Mouse (Mus musculus) spleen, postnatal 10 days (tissue): ENCODE results near the gene Med19.
"Not testable (repeated sequence)": the region's sequence is repeated elsewhere in the genome, so short reads cannot be mapped to it uniquely, and the experiment has no call there.

ENCODE experiments used
- DNase-seq, 2 experiments: peaks; one replicate each; pipeline ENCODE4 v3.0.0; 2021 to 2022; ENCODE audit warnings: low spot score in 2 of 2

The Med19 gene

DNA sequence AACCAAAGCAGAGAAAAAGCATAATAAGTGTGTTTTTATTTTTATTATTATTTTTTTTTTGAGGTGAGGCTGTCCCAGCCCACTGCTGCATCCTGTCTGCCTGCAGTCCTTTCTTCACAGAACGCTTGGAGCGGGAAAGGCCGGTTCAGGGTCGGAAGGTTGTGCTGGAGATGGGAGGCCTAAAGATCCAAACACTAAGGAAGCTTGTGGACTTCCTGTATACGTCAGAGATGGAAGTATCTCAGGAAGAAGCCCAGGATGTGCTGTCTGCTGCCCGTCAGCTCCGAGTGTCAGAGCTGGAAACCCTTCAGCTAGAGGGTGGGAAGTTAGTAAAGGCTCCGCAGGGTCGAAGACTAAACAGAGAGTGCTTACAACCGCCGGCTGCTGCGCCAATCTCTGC, 12.1 kb upstream of the Med19 start:
- no peak for DNase-seq

DNA sequence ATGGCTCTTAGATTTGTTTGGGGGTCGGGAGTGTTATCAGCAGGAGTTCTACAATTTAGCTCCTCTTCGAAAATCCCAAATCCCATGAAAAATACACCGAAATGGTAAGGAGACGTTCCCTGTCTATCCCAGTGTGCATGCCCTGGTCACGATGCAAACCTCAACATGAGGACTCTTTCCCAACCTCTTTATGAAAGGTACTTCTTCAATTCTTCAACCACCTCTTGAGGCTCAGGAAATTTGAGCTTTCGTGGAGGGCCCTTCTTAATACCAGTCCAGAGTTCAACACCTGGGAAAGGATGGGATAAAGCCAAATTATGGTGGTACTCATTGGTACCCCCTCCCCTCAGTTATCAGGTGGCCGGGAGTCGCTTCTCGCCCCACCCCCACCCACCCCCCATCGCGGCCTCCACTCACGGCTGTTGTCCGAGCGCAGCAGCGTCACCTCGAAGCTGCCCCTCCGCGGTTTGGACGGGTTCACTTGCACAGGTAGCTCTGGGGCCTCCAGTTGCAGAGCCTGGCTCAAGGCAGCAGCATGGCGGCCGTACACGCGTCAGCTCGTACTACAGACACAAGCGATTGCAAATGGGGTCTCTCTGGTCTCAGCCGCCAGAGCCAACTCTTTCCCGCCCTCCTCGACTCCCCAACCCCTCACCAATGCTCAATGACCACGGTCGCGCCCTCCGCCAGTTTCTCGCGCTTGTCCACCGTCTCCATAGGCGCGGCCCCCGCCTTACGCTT, 8.2 kb upstream of the Med19 start:
- DNase-seq, result peak in 1 of 2 experiments; percentile 56

DNA sequence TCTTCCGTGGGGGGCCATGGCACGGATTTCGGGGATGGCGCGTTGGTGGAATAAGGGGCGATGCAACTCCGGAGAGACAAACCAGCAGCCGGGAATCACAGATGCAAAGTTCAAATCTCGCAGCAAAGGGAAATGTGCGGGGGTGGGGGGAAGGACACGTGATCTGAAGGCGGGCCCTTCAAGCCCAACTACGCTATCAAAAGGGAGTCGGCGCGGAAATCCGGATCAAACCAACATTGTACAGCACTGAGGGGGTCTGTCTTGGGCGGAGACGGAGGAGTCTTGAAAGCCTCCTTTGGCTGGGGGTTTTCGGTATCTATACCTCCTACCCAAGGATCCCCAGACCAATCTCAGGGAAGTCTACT, 7.7 kb upstream of the Med19 start, which contains the start of gene Selenoh:
Gene Selenoh (minus strand): TSS at position 202 of the 365 bp plus-strand sequence.
- DNase-seq, result peak; percentile 77 to 88

DNA sequence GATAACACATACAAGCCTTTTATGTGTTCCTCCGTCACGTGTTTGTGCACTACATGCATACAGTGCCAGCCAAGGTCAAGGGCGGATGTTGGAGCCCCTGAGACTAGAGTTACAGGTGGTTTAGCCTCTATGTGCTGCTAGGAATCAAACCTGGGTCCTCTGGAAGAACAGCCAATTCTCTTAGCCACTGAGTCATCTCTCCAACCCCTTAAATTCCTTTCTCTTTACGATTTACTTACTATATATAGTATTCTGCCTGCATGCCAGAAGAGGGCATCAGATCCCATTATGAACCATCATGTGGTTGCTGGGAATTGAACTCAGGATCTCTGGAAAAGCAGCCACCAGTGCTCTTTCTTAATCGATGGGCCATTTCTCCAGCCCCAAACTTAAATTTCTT, 6.7 kb upstream of the Med19 start:
- not testable (repeated sequence) for DNase-seq

DNA sequence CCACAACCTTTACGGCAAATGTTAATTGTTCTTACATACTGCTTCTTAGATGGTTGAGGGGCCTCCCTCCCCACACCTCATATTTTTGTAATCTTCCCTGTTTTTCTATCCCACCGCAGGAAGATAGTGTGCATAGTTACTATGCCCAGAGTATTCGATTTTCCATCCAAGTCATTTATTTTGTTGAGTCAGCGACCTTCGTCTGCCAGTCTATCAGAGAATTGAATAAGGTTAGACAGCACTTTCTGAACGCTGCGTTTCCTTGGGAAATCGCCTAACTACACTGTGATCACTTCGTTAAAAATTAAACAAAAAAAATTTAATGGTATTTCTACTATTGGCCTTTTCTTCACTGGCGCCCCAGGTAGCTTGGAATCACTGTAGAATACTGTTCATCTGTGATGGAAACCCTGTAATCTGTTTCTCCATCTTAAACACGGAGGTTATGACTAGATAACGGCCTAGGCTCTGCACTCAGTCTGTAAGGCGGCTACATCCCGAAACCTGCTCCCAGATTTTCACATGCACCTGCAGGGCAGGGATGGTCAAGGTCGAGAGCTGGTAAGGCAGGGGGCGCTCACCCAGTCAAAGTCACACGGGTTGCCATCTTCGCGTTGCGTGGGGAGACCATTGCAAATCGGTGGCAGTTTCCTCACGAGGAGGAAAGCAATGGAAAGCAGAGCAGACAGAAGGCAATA, 783 bp upstream of the Med19 start:
- no peak for DNase-seq

DNA sequence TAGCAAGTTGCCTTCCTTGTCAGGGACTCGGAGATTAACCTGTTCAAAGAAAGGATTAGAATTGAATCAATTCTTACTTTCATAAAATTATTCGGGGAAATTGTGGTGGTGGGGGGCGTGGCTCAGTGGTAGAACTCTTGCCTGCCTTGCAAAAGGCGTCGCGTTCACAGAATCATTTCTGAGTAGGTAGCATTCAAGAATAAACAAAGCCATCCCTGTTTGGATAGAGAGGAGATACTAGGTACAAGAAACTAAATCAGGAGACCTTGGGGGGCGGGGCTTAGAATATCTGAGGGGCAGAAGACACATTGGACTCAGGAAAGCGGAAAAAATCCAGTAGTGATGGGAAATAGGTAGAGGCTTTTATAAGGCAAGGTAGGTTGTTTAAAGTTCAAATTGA, 814 bp downstream of the Med19 start, which contains the start of gene Tmx2:
Gene Tmx2 (minus strand): TSS at position 125 of the 400 bp plus-strand sequence.
- peak in 1 of 2 experiments; percentile 40 for DNase-seq

DNA sequence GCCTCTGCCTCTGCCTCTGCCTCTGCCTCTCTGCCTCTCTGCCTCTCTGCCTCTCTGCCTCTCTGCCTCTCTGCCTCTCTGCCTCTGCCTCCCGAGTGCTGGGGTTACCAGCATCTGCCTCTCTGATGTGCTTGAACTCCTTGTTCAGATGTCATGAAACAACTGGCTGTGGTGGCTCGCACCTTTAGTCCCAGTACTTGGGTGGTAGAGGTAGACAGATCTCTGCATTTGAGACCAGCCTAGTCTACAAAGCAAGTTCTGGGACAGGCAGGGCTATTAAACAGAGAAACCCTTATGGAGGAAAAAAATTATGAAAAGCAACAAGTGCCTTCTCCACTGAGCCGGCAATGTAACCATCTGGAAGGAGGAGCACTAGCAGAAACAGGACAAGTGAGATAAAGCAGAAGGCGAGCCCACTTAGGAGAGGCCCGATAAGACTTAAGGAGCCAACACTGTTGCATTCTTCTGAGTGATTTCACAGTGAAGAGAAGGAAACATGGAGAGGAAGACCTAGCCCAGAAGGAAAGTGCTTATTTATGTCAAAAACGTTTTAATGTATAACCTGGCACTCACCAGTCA, 4.5 kb downstream of the Med19 start:
- peak; percentile 44 to 65 for DNase-seq

DNA sequence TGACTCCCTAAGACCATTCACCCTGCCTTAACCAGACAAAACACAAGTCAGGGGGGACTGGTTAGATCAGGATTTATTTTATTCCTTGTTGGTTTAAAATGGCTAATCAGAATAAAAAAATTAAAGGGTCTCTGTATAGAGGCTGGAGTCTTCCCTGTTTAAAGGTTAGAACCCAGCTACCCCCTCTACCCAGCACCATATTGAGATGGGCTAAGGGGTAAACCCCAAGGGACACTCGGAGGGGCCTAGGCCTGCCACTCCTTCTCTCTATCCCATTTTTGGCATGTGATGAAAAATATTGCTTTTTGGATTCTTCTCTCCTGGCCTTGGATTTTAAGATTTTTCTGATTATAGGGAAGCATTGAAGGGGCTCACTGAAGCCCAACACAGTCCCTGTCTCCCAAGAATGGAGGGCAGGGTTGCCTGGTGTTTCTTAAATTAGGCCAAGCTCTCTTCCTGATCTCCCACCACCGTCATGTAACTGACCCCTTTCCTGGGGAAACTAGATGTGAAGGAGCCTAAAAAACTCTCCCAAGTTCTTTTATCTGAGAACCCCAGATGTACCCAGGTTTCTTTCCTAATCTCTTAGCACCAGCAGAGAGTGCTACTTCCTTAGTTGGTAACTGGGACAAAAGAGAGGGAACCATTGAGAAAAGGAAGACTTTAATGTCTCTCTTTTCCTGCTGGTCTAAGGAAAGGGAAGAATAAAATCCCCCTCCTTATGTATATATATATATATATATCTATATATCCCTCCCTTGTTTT, 10.1 kb downstream of the Med19 start:
- no peak for DNase-seq

DNA sequence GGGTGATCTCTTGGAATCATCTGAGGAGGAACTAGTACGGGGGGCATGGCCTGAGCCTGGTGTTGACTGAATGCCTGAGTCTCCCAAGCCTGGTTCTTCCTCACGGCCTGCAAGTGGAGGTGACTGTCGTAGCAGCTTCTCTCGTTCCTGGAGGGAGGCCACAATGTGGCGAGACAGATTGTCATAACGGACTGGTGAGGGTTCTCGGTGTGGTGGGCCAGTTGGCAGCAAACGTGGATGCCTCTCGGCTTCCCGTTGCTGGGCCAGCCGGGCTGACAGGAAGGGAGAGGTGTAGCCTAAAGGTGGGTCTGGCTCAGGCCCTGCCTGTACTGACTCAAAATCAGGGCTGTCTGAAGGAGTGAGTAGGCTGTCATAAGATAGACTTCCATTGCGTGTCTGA, 11.8 kb downstream of the Med19 start:
- DNase-seq, result no peak

DNA sequence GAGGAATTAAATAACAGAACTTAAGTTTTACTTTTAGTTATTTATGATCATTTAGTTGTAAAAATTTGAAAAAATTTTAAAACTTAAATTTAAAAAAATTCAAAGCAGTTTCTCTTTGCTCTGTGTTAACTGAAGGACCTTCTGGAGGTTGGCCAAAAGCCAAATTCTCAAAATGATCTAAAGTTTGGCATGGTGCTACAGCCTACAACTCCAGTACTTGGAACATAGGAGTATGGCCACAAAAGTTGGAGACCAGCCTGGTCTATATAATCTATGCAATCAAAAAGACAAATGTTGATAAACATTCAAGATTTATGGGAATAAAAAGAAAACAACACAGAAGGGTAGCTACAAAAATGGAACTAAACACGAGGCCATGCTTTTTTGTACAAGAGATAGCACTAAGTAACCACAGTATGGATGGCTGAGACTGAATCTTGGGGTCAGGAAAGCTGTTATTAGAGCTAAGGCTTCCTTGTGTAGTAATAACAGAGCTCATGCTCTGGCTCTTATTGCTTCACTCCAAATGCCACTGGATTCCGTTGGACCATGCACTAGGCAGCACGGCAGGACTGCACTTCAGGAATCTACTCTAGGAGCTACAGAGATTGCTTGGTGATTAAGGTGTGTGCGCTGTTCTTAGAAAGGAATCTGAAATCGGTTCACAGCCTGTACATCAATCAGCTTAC, 16.9 kb downstream of the Med19 start:
- no peak for DNase-seq

DNA sequence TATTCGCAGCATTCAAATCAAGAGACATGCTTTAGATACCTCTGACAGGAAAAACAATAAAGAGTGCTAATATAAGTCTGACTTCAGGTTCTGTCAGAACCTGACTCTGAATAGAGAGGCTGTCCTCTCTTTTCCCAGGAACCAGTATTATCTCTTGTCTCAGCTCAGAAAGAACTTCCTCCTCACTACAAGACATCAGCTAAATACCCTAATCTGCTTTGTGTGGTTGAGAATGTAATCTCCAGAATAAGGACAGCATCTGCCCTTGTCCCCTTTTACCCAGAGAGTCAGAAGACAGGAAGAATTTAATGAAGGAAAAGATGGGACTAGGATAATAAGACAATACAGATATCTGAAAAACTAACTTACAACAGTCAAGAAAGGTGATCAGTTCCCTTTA, 25.3 kb downstream of the Med19 start:
- no peak for DNase-seq

DNA sequence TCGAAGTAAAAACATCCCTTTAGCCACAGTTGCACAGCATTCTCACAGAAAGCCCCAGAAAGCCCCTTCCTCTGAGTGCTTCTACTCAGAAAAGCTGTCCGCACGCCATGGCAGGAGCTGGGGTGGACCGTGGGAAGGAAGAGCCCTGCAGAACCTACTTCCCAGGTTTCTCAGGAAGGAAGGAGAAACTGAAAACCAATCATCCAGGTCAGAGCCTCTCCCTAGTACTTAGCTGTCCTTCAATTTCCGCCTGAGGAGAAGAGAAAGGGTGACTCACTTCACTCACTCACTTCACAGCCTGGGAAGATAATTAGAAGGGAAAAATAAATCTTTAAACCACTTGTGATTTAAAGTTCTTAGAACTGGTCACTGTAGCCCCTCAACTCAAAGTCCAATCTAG, 26.1 kb downstream of the Med19 start:
- no peak for DNase-seq

DNA sequence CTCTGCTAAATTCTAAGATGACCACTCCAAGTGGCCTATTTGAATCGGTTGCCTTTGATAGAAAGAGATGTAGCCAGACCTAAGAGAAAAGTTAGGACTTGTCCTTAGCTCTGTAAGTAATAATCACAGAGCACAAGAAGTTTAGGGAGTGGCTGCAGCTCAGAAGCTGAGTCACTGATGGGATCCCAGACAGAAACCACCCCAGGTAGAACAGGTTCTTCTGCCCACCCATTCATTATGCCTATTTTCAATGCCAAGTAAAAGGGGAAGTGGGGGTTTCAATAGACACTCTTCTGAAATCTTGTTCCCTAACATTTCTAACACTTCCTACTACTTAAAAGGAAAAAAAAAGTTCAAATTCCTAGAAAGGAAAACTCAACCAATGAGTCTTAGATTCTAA, 27.1 kb downstream of the Med19 start:
- no peak for DNase-seq

DNA sequence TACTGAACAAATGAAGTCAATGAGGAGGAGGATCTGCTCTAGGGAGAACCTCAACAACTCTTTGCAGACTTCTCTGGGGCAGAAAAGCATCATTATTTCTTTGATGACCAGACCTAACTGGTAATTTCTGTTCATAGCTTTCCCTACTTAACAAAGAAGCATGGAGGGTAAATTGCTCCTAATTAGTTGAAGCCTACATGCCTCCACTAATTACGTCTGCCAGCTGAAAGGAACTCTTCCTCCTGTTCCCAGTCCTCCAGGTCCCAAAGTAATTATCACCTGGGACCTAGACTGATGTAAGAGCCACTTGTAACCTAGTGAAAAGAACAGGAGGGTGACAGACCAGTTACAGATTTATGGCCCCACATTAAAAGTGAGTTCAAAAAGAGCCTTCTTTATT, 29.3 kb downstream of the Med19 start:
- DNase-seq, result no peak

DNA sequence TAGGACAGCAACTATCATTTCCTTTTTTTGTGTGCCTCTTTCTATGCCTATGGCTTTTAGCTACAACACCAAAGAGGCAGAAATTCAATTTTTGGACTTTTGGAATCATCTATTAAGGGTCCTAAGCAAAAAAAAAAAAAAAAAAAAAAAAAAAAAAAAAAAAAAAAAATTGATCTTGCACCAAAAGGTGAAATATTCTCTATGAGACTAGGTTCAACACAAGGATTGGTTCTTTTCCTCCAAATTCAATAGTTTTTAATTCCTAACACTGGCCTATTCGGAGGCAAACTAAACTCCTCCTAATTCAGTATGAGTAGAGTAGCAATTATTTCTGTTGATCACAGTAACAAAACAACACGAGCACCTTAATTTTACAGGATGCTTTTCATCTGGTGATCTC, 33.7 kb downstream of the Med19 start:
- no peak for DNase-seq

DNA sequence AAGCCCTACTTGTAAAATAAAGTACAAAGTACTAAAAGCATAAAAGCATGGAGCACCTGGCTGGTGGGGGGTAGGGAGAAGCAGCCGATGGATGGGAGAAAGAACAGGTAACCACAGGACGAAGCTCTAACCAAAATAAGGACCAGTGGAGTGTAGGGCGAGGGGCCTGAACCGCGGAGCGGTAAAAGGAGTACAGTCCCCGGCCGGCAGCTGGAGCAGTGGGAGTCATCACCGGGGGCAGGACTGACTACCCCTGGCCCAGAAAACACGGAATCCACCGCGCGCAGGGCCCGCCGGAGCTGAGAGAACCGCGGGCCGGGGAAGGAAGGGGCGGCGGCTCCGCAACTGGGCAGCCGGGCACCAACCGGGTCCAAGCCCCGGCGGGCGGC, 36.2 kb downstream of the Med19 start:
- no peak for DNase-seq

DNA sequence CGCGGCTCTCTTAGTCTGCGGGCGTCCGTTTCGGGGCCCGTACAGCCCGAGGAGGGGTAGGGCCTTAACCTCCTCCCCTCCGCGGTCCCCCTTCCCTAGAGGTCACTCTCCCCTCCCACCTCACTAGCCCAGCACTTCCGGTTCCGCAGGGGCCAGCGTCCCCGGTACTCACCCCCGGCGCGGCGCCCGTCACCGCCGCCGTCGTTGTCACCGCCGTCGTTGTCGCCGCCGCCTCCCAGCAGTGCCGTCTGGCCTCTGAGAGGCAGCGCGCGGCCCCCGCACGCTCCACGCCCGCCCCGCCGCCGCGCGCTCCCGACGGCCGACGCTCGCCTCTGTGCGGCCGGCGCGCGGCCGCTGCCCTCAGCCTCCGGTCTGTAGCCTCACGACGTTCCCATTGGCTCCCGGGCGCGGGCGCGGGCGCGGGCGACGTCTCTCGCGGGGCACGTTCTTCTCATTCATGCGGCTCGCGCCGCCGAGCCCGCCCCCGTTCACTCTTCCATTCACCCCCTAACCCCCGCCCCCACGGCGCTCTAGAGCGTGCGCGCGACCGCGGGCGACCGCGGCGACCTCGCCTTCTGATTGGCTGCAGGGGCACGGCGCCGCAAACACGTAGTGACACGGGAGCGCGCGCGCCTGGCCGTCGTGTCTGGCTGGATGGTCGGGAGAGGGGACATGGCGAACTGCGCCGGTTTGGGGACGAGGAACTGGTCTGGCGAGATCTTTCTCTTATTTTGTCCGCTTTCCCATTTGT, 36.8 kb downstream of the Med19 start, which contains the start of gene Zdhhc5:
Gene Zdhhc5 (minus strand): TSS at position 370 of the 751 bp plus-strand sequence.
- DNase-seq, result peak; percentile 95 to 99

DNA sequence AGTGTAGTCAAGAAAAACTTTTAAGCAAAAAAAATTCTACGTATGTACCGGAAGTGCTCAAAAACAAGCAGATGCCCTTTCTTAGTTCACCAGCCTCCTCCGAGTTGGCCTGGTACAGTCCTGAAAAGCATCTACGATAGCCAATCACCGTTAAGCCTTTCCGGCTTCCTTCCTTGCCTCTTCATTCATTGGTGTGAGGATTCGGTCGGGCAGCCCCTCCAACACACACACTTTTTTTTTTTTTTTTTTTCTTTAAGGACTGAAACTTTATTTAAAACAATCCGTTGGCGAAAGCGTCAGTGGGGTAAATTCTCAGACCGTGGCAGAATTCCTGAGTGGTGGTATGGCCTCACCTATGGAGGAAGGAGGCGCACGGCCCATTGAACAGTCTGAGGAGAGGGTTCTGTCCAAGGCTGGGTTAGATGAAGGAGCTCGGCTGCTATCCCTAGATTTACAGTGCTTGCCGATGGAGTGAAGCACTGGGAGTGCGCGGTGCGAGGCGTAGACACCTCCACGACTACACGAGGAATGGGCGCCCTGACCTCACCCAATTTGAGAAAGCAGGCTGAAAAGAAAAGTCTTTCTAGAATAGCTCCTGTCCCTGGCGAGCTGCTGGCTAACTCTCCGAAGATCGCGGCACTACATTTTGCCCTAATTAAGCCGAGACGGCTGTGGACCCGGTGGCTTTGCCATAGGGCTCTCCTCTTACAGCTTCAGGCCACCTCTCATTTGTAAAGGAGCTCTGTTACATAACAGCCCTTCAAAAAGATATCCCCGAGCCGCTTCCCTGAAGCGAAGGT, 37.6 kb downstream of the Med19 start:
- DNase-seq, result peak; percentile 82 to 83

DNA sequence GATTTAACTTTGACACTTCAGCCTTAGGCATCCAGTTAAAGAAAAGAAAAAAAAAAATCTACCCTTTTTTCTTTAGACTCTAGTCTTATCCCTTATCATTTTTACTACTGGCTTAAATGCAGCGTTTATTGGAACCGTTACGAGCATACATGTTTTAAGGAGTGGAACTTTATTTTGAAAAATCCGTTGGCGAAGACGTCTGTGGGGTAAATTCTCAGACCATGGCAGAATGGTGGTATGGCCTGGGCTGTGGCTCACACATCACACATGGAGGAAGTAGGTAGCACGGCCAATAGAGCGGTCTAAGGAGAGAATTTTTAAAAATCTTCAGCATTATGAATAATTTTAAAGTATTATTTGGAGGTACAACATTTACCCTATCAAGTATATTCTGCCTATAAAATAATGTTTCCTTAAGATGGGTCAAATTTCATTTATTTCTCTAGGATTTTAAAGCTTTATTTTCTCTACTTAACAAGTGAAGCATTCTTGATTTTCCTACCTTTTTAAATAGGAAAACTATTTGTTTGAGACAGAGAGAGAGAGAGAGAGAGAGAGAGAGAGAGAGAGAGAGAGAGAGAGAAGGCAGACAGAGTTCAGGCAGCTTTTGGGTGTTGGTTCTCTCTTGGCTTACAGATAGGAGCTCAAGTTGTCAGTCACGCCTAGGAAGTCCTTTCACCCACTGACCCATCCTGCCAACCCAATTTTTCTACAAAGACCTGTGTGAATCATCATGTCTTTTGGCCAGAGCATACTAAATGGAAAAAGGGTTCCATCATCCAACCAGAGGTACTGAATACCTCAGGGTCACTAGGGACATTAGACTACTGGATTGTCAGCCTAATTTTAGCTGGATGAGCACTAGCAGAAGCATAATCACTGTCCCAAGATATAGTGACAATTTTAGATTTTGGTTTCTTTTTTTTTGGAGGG, 38.5 kb downstream of the Med19 start:
- peak in 1 of 2 experiments; percentile 34 for DNase-seq
